Mouse (Mus musculus): ENCODE results near the gene Cog8. TPM values are rescaled to one million over a fixed set of nuclear protein-coding genes. Genes with fewer than 3 reads are reported as not detected.

Gene Cog8
- polyA plus RNA-seq, 1 experiment = 20.0 TPM

DNA sequence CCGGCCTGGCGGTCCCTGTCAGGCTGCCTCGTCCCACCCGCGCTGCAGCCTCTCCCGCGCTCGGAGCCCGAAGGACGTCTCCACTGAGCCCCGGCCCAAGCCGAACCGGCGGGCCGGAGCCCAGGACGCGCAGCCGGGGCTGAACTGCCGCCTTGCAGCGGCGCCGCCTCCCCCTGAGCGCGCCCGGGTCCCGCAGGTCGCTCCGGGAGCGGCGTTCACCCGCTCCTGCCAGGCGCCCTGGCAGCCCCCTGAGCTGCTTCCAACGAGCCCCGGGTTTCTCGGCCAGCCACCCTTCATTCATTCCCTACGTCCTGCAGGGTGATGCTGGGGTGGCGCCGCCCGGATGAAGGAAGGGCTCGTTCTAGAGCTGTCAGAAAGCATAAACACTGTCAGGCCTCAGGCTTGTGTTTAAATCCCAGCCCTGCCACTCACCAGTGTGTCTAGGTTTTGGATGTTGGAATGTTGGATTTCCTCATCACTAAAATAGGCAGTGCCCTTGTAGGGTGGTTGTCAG lies 24.9 kb downstream of the Cog8 start:
- Histone ChIP-seq H3K4me1 (ENCODE audit: control insufficient read depth, insufficient read depth, low read length) (peaks cover 2% of the 10 kb centered on the region), H3K4me3 (ENCODE audit: low read depth, low read length) (peak overlapping the region; percentile 85), H3K9ac (ENCODE audit: low read depth, poor library complexity, severe bottlenecking) (peak overlapping the region; percentile 77), H3K36me3 (ENCODE audit: control insufficient read depth, insufficient read depth, low read length, poor library complexity, severe bottlenecking) (no peaks in the 10 kb centered on the region), H3K27ac (ENCODE audit: insufficient read depth, low read length) (no peak overlapping the region), H3K27me3 (ENCODE audit: control insufficient read depth, insufficient read depth, low read length, poor library complexity, severe bottlenecking) (no peaks in the 10 kb centered on the region), H3K9me3 (replicated peaks; ENCODE audit: control insufficient read depth, insufficient read depth, low read length, poor library complexity, severe bottlenecking) (no peaks in the 10 kb centered on the region)
- TF ChIP-seq POLR2A (IDR thresholded peaks at IDR 0.05; ENCODE audit: insufficient read depth, low read length) (no peak), CTCF (IDR thresholded peaks at IDR 0.05; ENCODE audit: low read depth, low read length) (no peak), EP300 (IDR thresholded peaks at IDR 0.05; ENCODE audit: insufficient read depth, low read depth, low read length) (no peak)

GRCm38 (mm10) chr8:107030650-107031576 lies 25.6 kb downstream of the Cog8 start, which contains the start of gene Vps4a:
TSS of gene Vps4a (plus strand) at chr8:107031222.
- Histone ChIP-seq H3K27ac (ENCODE audit: insufficient read depth, low read length) (no peak within 1 kb of the TSS), H3K4me3 (ENCODE audit: low read depth, low read length) (peak within 1 kb of the TSS; percentile 85), H3K9ac (ENCODE audit: low read depth, poor library complexity, severe bottlenecking) (peak within 1 kb of the TSS; percentile 77), H3K9me3 (replicated peaks; ENCODE audit: control insufficient read depth, insufficient read depth, low read length, poor library complexity, severe bottlenecking) (no peaks in the 10 kb centered on the region), H3K4me1 (ENCODE audit: control insufficient read depth, insufficient read depth, low read length) (peaks cover 2% of the 10 kb centered on the region), H3K27me3 (ENCODE audit: control insufficient read depth, insufficient read depth, low read length, poor library complexity, severe bottlenecking) (no peaks in the 10 kb centered on the region), H3K36me3 (ENCODE audit: control insufficient read depth, insufficient read depth, low read length, poor library complexity, severe bottlenecking) (no peaks in the 10 kb centered on the region)
- no peak for TF ChIP-seq EP300 (IDR thresholded peaks at IDR 0.05; ENCODE audit: insufficient read depth, low read depth, low read length)
- TF ChIP-seq POLR2A (IDR thresholded peaks at IDR 0.05; ENCODE audit: insufficient read depth, low read length) = peak; percentile 49
- TF ChIP-seq CTCF (IDR thresholded peaks at IDR 0.05; ENCODE audit: low read depth, low read length) = peak; percentile 69

- Histone ChIP-seq H3K27me3 (ENCODE audit: control insufficient read depth, insufficient read depth, low read length, poor library complexity, severe bottlenecking) (no peaks in the 10 kb centered on the region), H3K9me3 (replicated peaks; ENCODE audit: control insufficient read depth, insufficient read depth, low read length, poor library complexity, severe bottlenecking) (no peaks in the 10 kb centered on the region), H3K4me1 (ENCODE audit: control insufficient read depth, insufficient read depth, low read length) (peaks cover 2% of the 10 kb centered on the region), H3K36me3 (ENCODE audit: control insufficient read depth, insufficient read depth, low read length, poor library complexity, severe bottlenecking) (no peaks in the 10 kb centered on the region), H3K27ac (ENCODE audit: insufficient read depth, low read length) (no peak overlapping the region), H3K9ac (ENCODE audit: low read depth, poor library complexity, severe bottlenecking) (no peak overlapping the region), H3K4me3 (ENCODE audit: low read depth, low read length) (no peak overlapping the region)
- TF ChIP-seq EP300 (IDR thresholded peaks at IDR 0.05; ENCODE audit: insufficient read depth, low read depth, low read length) (no peak), CTCF (IDR thresholded peaks at IDR 0.05; ENCODE audit: low read depth, low read length) (no peak), POLR2A (IDR thresholded peaks at IDR 0.05; ENCODE audit: insufficient read depth, low read length) (no peak)
Measured at GRCm38 (mm10) chr8:107030058-107030457, 26.4 kb downstream of the Cog8 start.

DNA sequence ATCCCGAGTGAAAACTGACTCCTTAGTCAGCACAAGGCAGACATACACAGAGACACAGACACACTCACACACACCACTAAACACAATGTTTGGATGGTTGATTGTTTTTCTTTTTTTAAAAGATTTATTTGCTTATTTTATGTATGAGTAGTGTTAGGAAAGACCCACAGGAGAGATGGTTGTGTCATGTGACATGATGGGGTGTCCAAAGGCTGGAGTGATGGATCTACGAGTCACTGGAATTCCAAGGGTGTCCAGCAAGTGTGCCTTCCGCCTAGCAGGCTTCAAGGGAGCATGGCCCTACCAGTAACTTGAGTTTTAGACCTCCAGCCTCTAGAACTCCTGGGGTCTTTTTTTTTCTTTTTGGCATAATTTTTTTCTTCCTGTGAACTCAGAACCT lies 27.2 kb downstream of the Cog8 start:
- Histone ChIP-seq H3K36me3 (ENCODE audit: control insufficient read depth, insufficient read depth, low read length, poor library complexity, severe bottlenecking) (no peaks in the 10 kb centered on the region), H3K27ac (ENCODE audit: insufficient read depth, low read length) (no peak overlapping the region), H3K4me3 (ENCODE audit: low read depth, low read length) (no peak overlapping the region), H3K9ac (ENCODE audit: low read depth, poor library complexity, severe bottlenecking) (no peak overlapping the region), H3K4me1 (ENCODE audit: control insufficient read depth, insufficient read depth, low read length) (peaks cover 2% of the 10 kb centered on the region), H3K9me3 (replicated peaks; ENCODE audit: control insufficient read depth, insufficient read depth, low read length, poor library complexity, severe bottlenecking) (no peaks in the 10 kb centered on the region), H3K27me3 (ENCODE audit: control insufficient read depth, insufficient read depth, low read length, poor library complexity, severe bottlenecking) (no peaks in the 10 kb centered on the region)
- TF ChIP-seq EP300 (IDR thresholded peaks at IDR 0.05; ENCODE audit: insufficient read depth, low read depth, low read length) (no peak), CTCF (IDR thresholded peaks at IDR 0.05; ENCODE audit: low read depth, low read length) (no peak)

DNA sequence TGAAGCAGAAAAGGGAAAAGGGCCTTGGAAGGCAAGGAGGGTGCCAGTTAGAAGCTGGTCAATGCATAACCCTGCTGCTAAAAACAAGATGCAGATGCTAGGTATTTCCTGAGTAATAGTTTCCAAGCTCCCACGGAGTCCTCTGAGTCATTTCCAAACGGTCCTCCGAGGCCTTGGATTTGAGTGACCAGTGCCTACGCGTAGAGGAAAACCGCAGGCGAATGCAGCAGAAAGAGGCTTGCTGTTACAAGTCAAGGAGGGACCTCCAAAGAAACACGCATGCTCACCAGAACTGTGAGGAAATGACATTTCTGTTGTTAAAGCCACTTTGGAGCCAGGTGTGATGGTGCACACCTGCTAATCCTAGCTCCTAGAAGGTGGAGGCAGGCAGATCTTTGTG lies 33.0 kb downstream of the Cog8 start:
- TF ChIP-seq CTCF (IDR thresholded peaks at IDR 0.05; ENCODE audit: low read depth, low read length) (no peak), EP300 (IDR thresholded peaks at IDR 0.05; ENCODE audit: insufficient read depth, low read depth, low read length) (no peak), POLR2A (IDR thresholded peaks at IDR 0.05; ENCODE audit: insufficient read depth, low read length) (no peak)
- H3K4me3 ChIP-seq (ENCODE audit: low read depth, low read length) = no peak overlapping the region

GRCm38 (mm10) chr8:107014915-107015314 lies 41.6 kb downstream of the Cog8 start:
- Histone ChIP-seq H3K27me3 (ENCODE audit: control insufficient read depth, insufficient read depth, low read length, poor library complexity, severe bottlenecking) (no peaks in the 10 kb centered on the region), H3K9me3 (replicated peaks; ENCODE audit: control insufficient read depth, insufficient read depth, low read length, poor library complexity, severe bottlenecking) (no peaks in the 10 kb centered on the region), H3K9ac (ENCODE audit: low read depth, poor library complexity, severe bottlenecking) (no peak overlapping the region), H3K36me3 (ENCODE audit: control insufficient read depth, insufficient read depth, low read length, poor library complexity, severe bottlenecking) (peaks cover 15% of the 10 kb centered on the region), H3K27ac (ENCODE audit: insufficient read depth, low read length) (no peak overlapping the region), H3K4me1 (ENCODE audit: control insufficient read depth, insufficient read depth, low read length) (no peaks in the 10 kb centered on the region), H3K4me3 (ENCODE audit: low read depth, low read length) (no peak overlapping the region)
- TF ChIP-seq CTCF (IDR thresholded peaks at IDR 0.05; ENCODE audit: low read depth, low read length) = no peak
- no peak for TF ChIP-seq EP300 (IDR thresholded peaks at IDR 0.05; ENCODE audit: insufficient read depth, low read depth, low read length)
- TF ChIP-seq POLR2A (IDR thresholded peaks at IDR 0.05; ENCODE audit: insufficient read depth, low read length) = no peak

More for the DNA sequence above, 33.0 kb downstream of the Cog8 start:
- Histone ChIP-seq H3K36me3 (ENCODE audit: control insufficient read depth, insufficient read depth, low read length, poor library complexity, severe bottlenecking) (no peaks in the 10 kb centered on the region), H3K27me3 (ENCODE audit: control insufficient read depth, insufficient read depth, low read length, poor library complexity, severe bottlenecking) (no peaks in the 10 kb centered on the region), H3K27ac (ENCODE audit: insufficient read depth, low read length) (no peak overlapping the region), H3K9ac (ENCODE audit: low read depth, poor library complexity, severe bottlenecking) (no peak overlapping the region), H3K4me1 (ENCODE audit: control insufficient read depth, insufficient read depth, low read length) (no peaks in the 10 kb centered on the region), H3K9me3 (replicated peaks; ENCODE audit: control insufficient read depth, insufficient read depth, low read length, poor library complexity, severe bottlenecking) (no peaks in the 10 kb centered on the region)
